Mouse (Mus musculus) telencephalon, adult 2 months (tissue): ENCODE results near the gene Barx1.

Source experiments
- DNase-seq: peaks from one replicate; pipeline ENCODE4 v3.0.0-alpha.2; 2011; ENCODE audit warnings: low read depth, low spot score

Gene Barx1

DNA sequence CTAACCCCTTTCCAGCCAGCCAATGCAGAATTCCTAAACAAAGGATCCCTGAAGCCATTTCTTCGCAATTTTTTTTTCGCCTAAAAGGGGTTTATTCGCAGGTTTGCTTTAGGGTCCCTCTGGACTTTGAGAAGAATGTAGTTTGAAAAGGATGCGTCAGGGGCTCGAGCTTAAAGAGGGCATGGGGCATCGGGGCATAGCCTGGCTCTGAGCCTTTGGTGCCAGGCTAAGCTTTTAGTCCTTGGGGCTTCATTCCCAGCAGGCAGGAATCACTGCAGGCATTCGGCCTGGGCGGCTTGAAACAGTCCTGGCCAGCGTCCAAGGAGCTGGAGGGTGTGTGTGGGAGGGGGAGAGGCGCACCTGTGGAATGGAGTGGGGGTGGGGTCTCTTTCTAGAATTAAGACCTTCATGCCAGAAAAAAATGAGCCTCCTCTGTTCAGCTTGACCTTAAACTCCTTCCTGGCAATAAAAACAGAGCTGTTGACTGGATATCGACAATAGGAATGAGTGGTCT is 2.5 kb upstream of the Barx1 start:
- DNase-seq: no peak

DNA sequence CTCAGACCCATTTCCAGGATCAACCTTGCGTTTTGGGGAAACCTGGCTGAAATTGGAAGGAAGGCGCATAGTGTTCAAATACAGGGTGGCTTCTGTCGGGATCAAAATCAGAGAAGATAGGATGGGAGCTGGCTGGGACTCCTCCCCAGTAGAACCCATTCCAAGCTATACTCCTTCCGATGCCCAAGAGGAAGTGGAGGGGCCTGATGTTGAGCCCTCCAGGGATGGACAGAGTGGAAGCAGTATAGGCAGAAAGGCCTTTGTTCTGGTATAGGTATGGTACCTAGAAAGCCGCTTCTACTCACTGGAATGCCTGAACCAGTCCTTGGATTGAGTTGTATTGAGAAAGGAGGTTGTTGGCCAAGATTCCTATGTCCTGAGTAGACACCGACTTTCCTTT is 2.1 kb upstream of the Barx1 start:
- no peak for DNase-seq

DNA sequence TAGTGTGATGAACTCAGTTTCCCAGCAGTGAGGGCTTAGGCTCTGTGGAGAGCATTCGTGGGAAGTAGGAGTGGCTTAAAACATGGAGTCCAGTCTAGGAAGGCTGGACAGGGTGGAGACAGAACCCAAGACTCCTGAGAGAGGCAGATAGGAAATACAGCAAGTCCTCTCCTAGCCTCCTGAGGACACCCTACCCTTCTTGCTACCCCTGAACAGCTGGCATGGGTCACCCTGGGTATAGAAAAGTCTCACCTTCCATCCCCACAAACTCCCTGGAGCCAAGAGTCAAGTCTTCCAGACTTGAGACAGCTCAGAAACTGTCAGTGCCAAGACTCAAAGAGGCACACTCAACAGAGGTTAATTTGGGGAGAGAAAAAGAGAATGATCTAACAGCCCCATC is 1.2 kb upstream of the Barx1 start:
- no peak for DNase-seq

DNA sequence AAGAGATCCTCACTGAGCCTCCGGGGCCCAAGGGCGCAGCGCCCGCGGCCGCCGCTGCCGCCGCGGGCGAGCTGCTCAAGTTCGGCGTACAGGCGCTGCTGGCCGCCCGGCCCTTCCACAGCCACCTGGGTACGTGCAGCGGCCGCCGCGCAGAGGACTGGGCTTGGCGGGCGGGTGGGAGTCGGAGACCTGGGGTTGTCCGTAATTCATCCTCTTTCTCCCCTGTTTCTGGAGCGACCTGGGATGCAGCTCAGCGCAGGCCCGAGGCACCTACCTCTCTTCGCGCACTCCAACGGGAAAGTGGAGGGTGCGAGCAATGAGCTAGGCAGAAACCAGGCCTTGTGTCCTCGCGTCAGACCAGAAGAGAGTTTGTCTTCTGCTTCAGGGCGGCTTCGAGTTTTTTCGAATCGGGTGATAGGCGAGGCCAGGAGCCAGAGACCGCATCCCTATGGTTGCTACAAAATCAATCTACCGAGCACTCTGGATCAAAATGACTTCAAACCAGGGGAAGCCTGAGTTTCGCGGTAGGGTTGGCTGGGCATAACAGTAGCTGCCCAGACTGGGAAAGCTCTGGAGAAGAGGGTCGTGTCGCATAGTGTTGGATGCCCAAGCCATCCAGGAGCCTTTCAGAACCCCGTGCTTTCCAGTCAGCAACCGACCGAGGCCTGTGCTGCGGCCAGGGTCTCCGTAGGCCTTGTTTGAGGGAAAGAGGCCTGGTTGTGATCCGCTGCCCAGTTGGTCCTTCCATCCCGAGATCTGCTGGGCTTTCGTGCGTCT is 601 bp downstream of the Barx1 start:
- DNase-seq: no peak

DNA sequence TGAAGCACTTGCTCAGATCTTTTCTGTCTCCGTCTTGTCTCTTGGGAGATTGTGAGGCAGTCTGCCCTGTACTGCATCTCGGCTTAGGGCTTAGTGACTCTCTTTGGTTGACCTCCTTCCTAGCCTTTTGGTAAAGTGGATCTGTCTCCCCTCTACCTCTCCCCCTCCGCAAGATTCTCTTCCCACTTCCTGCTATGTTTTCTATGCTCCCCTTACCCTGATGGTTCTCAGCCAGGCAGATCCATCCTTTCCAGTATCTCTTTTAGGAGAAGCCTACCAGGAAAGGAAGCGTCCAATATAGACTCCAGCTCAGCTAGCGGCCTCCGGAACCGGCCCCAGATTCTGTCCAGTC is 1.2 kb downstream of the Barx1 start:
- DNase-seq: no peak

DNA sequence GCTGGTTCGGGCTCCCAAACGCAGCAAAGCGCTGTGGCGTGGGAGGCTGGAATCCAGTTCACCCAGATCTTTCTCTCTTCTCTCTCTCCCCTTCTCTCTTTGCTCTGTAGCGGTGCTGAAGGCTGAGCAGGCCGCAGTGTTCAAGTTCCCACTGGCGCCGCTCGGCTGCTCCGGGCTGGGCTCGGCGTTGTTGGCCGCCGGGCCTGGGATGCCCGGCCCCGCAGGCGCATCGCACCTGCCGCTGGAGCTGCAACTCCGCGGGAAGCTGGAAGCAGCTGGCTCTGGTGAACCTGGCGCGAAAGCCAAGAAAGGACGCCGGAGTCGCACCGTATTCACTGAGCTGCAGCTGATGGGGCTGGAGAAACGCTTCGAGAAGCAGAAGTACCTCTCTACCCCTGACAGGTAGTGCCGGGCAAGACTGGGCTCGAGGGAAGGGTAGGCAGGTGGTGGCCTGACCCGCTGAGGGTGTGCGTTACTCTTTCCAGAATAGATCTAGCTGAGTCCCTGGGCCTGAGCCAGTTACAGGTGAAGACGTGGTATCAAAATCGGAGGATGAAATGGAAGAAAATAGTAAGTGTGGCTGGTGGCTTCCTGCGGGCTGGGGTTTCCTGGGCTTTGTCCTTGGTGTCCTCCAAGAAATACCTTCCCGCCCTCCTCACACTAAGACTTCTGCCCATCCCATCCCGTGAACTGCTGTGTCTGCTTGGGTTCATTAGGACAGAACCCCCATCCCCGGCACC is 2.3 kb downstream of the Barx1 start:
- DNase-seq: no peak

DNA sequence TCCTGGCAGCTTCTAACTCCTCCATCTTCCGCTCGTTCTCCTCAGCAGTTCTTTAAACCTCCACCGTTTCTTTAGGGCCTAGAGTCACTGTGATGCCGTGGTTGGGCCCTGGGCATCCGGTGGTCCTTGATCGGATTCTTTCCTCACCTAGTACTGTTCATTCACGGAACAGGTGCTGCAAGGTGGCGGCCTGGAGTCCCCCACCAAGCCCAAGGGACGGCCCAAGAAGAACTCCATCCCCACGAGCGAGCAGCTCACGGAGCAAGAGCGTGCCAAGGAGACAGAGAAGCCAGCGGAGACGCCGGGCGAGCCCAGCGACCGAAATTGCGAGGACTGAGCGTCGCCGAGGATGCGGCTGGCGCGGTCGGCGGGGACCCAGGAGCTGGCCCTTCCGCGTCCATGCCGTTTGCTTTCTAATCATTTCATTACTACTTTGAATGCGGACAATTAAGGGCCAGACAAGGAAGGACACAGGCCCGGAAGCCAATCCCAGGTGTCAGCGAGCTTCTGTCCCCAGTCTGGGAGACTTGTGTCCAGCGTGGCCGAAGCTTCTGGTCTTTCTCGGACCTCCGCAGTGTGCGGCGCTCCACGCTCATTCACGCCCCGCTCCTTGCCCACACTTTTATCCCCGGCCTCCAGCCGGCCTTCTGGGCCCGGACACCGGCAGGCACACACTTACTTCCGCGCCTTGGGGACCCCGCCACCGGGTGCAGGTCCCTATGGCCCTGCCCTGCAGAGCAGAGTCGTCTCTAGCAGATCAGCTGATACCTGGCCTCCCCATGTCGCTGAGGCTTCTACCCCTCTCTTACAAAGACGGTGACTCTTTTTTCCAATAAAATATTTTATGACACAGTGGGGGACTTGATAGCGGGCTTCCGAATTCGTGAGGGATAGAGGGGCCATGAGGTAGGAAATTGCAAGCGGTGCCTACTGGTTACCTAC is 3.1 kb downstream of the Barx1 start:
- DNase-seq: no peak

DNA sequence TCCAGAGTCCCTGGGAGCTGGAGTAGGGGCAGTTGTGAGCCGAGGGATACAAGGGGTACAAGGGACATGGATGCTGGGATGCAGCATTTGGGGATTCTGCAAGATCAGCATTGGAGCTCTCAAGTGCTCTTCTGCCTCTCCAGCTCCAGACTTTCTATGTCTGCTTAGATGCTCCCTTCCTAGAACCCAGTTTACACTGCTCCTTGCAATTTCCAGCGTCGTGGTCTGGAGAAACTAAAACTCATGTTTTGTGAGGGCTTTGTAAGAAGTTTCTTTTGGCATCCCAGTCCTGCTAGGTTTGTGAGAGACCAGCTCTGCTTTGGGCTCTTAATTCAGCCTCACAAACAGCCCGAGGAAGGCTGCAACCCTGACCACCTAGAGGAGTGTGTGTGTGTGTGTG is 4.7 kb downstream of the Barx1 start:
- DNase-seq: no peak

DNA sequence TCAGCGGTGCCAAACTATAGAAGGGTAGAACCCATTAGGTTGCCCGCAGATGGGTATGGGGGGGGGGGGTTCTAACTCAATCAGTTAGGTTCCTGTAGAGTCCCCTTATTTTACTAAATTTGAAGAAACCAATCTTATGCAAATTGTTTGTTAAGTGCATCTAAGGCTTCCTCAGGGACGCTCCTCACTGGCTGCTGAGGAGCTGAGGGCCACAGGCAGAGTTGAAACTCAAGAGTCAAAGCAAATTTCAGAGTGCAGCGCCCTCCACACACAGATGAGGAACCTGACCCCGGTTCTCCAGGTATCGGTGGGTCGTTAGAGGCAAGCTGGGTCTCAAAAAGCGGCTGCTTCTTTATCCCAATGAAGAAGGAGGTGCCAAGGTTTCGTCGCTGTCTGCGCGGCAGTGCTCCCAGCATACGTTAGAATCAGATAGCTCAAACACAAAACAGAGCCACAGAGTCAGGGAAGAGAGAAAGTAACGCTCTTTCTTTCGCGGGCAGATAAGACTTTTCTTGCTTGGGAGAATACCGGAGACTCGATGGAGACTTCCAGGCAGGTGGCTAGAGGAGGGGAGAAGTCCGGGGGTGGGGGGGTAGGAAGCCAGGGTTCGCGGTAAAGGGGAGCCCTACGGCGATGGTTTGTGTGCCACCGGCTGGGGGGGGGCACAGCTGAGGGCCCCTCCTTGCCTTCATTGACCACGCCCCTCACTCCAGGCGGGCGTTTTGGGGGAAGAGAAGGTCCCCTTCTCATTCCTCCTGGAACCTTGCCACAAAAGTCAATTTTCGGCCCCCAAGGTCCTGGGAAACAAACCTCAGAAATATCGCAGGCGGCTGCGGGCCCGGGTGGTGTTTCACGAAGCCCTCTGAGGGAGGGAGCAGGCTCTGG is 5.5 kb downstream of the Barx1 start:
- no peak for DNase-seq

DNA sequence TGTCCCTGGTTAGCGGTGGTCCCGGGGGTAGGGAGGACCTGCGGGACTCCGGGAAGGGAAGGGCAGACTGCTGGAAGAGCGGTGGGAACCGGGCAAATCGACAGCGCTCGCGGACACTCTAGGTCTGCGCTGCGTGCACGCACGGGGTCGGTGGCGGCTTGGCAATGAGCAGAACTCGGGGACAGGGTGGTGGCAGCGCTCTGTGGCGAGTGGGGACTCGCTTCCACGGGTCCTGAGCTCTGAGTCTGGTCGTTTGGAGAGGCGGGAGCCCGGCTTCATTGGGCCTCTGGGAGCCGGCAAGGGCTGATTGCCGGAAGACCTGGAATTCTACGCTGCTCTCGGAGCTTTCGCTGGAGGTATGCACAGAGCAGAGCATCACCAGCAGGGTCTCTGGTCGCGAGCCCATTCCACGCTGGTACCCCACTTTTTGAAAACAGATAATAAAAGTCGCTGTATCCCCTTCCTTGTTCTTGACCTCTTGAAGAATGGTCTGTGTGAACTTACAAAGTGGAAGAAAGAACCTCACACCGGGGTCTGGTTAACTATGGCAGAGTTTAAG is 6.3 kb downstream of the Barx1 start:
- DNase-seq: no peak

DNA sequence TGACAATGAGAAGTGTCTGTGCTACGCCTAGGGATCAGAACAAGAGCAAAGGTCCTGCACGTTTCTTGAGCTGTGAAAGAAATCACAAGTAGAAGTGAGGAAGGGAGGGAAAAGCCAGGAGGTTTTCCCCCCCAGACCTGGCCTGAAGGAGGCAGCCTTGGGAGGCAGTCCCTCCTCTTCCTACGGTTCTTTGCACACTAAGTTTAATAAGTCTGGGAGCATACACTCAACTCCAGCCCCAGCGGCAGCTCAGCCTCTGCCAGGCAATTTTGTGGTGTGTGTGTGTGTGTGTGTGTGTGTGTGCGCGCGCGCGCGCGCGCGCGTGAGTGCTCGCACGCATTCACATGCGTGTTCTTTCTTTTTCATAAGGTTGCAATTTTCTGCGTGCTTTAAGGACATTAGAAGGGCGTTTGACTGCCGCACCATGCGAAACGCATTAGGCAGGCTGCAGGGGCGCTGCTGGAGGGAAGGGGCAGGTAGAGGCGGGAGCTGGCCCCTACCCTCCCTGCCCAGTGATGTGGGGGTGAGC is 9.6 kb downstream of the Barx1 start:
- DNase-seq: no peak

DNA sequence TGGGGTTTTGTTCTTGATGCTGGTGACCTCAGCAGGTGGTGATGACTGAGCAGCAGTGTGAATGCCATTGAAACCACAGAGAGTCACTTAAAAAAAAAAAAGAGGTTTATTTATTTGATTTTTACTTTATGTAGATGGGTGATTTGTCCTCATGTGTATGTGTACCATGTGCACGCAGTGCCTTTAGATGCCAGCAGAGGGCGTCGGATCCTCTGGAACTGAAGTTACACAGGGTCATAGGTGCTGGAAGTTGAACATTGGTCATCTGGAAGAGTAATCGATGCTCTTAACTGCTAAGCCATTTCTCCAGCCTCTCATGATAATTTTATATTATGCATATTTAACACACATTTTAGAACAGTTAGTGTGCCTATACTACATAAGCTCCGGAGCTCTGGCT is 11.8 kb downstream of the Barx1 start:
- no peak for DNase-seq

DNA sequence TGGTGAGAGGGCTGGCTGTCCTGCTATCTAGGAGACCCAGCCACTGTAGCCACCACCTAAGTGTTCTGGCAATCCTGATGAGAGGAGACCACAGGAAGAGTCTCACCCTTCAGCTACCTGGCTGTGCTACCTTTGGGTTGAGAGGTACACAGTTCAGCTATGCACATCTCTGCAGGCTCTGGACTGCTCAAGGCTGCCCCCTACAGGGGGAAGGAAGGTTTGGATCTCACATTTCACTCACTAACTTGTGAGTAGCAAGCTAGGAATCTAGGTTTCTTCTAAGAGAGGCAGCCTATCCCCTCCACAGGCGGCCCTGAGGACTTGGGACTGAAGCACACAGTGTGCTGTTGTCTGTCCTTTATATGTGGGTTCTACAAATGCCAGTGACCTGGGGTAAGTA is 16.6 kb downstream of the Barx1 start:
- no peak for DNase-seq

DNA sequence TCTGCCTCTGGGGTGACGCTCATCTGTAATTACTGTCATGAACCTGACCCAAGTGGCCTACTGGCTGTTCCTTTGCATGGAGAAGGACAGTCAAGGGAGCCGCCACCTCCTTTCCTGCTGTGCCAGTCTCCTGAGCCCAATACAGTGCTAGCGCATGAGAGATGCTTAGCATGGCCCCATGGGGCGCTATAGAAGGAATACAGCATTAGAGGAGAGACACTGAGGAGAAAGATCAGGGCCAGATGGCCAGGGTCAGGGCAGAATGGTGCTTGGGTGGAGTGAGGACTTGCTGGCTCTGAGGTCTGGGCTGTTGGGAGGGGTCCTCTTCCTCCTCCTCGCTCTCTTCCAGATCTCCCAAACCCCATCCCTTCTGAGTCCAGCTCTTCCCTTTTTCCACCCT is 23.9 kb downstream of the Barx1 start:
- DNase-seq: no peak

DNA sequence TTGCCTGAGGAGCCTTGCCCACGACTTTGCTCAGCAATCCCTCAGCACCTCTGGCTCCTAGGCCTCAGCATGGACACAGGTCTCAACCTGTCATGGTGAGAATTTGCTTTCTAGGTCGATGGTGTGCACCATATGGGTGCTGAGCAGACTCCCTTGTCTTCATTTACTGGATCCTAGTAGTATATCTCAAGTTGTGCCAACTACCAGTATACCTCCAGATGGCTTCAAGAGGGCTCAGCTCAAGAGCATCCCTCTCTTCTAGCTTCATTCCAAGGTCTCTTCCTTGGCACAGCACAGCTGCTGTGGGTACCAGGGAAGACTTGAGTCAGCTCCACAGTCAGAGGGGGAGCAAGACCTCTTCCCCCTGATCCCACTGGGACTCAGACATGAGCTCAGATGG is 29.2 kb downstream of the Barx1 start:
- DNase-seq: peak; percentile 36

DNA sequence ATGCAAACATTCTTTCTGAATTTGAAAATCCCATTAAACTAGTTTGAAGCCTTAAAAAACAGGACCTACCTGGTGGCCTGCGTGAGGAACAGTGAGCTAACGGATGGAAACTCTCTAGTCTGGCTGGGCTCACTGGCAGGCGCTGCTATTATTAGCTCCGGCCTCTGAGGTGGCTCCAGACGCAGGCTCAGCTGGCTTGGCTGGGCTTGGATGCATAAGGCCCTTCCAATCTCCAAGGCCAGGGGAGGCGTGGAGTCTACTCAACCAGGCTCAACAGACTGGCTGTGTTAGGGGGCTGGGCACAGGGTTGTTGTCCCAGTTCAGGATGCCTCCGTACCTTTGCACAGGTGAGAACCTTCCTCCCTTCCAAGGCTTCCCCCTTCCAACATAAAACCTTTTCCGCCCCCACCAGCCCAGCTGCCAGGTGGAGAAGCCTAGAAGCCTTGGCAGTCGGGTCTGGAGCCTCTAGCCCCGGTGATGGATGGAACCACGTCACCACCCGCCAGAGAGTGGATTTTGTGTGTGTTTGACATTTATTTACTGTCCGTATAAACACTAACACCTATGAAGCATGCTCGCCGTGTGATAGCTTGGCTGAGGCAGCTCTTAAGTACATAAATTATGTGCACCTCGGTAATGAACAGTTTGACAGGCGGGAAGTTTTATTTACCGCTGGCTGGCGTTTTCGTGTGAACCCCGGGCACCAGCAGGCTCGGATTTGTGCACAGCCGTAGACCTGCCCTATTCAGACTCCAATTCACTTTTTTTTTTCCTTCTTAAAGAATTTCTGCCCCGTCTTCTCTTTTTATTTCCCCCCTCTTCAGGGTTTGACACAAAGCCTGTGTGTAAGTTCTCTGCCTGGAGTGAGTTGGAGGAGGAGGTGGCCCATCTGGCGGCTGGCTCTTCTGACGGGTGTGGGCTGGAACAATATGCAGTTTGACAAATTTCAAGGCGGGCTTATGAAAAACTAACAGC is 31.6 kb downstream of the Barx1 start:
- peak; percentile 74 for DNase-seq

DNA sequence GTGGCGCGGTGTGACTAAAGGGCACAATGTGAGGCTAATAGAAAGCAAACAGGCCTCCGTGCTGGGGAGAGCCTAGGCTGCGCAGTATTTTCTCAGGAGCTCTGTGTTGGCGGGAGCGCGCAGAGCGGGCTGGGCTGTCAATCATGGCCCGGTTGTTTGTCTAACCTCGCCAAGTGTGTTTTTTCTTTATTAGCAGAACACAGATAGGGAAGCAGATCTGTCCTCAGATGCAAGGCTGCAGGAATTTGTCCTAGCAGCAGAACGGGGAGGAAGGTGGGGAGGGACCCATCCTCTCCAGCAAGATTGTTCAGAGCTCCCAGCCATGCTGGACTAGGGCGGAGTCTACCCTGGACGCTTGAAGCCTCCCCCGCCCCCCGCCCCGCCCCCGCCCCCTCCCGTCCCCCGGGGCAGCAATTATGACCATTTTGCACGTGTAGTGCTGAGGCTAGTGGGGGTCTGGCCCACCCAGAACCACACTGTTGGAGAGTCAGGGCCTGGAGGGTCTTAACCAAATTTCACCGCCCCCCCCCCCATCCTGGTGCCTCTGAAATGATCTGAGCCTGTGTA is 43.7 kb downstream of the Barx1 start:
- DNase-seq: no peak

DNA sequence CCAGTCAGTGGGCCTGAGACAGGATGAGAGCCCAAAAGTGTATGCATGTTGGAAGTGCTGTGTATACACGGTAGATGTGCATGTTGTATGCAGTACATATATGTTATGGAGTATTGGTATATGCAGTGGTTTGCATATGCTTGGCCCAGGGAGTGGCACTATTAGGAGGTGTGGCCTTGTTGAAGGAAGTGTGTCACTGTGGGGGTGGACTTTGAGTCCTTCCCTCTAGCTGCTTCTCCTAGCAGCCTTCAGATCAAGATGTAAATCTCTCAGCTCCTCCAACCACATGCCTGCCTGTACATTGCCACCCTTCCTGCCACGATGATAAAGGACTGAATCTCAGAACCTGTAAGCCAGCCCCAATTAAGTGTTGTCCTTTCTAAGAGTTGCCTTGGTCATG is 49.9 kb downstream of the Barx1 start:
- no peak for DNase-seq

DNA sequence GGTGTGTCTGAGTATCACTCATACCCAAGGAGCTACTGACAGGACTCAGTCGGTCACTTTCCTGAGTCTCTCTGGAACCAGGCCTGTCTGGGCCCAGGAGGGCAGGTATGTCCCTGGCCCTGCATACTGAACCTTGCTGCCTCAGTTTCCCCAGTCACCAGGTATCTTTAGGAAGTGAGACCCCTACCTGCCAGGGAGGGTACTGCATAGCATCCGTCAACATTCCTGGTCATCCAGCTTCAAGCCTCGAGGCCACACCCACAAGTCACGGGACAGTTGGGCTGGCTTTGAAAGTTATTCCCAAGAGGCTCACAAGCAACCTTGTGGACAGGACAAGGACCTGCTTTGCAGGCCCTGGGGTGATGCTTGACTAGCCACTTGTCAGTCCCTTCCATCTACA is 53.3 kb downstream of the Barx1 start:
- DNase-seq: no peak
